Mouse (Mus musculus): Measurements from ENCODE around the gene Gm20795. TPM values are rescaled to one million over a fixed set of nuclear protein-coding genes. Genes with fewer than 3 reads are reported as not detected.
"Not testable (repeated sequence)": the region's sequence is repeated elsewhere in the genome, so short reads cannot be mapped to it uniquely, and the experiment has no call there.

Gene Gm20795
- not detected for total RNA-seq (2021)
- long read RNA-seq, experiment 1 = 0 reads
- long read RNA-seq, experiment 2 = 0 reads

DNA sequence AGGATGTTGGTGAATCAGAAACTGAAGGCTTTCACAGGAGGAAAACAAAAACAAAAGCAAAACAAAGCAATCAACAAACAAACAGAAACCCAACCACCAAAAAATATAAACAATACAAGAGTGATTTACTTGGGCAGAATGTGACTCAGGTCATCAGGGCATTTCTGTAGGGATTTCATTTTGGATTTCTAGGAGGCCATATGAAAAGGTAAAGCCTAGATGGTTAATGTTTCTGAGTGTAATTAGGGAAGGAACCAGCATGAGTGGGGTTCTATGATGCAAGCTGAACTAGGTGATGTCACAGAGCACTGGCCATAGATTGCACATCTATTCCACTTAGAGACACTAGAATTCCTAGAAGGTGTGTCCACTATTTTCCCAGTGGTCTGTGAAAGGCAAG lies at the start of gene Gm20795:
TSS of gene Gm20795 (plus strand) at position 301 of the 400 bp plus-strand sequence.
- H3K27ac ChIP-seq; H3K4me3 ChIP-seq; DNase-seq (ENCODE audit: extremely low spot score in 1 of 2, low spot score in 2 of 2); intact Hi-C loops (cut with DNase I): not testable (repeated sequence)

DNA sequence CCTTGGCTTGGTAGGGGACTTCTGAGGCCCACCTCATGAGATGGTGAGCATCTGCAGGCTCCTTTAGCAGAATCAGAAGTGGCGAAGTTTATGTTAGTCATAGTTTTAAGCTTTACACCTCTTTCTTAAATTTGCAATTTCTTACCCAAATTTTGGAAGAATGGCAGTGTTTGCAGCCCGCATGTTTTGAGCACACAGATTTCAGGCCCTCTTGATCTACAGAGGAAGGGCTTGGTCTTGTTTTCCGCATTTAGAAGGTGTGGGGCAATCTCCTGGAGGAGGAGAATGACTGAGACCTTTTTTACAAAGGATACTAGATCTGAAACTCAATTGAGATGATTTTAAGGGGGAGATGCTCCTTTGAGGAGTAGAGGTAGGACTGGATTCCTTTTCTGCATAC lies 29.0 kb upstream of the Gm20795 start, which contains the start of gene Gm21797:
TSS of gene Gm21797 (minus strand) at position 101 of the 400 bp plus-strand sequence.
- H3K4me3 ChIP-seq; intact Hi-C loops (cut with DNase I); DNase-seq (ENCODE audit: extremely low spot score in 1 of 2, low spot score in 2 of 2); H3K27ac ChIP-seq: not testable (repeated sequence)

Other genes with a start within 250 kb of the Gm20795 start
- not detected for gene Gm21852, start 152.9 kb upstream of the Gm20795 start, total RNA-seq (2021)
- not detected for gene Gm21797, start 29.1 kb upstream of the Gm20795 start, total RNA-seq (2021)